Mouse (Mus musculus) forebrain, embryonic 16.5 days (tissue): ENCODE measurements around the gene Il20rb. TPM values are rescaled to one million over a fixed set of nuclear protein-coding genes. Genes with fewer than 3 reads are reported as not detected.

Experiments used
- ATAC-seq: fragments of 200-750 bp; cut with Nextera tagmentation; 2 replicates; pipeline ENCODE4 v1.8.0; 2017; ENCODE audit warnings: mild to moderate bottlenecking, moderate library complexity
- H3K27ac ChIP-seq: fragments of 300-500 bp; sonication (generic); 2 replicates; pipeline ENCODE4 v1.5.1; 2014; ENCODE audit warnings: low read length, control low read depth
- H3K27me3 ChIP-seq: fragments of 300-500 bp; sonication (generic); replicated peaks from 2 replicates; pipeline ENCODE4 v1.6.1; 2014; ENCODE audit warnings: low read length; ENCODE audit not compliant: control insufficient read depth, insufficient read depth
- H3K36me3 ChIP-seq: fragments of 300-500 bp; sonication (generic); 2 replicates; pipeline ENCODE4 v1.6.1; 2014; ENCODE audit not compliant: control insufficient read depth, insufficient read depth
- H3K4me1 ChIP-seq: fragments of 300-500 bp; sonication (generic); replicated peaks from 2 replicates; pipeline ENCODE4 v1.6.1; 2014; ENCODE audit warnings: low read length; ENCODE audit not compliant: control insufficient read depth, insufficient read depth
- H3K4me2 ChIP-seq: fragments of 300-500 bp; sonication (generic); 2 replicates; pipeline ENCODE4 v1.6.1; 2014; ENCODE audit warnings: mild to moderate bottlenecking, low read length, control low read depth
- H3K4me3 ChIP-seq: fragments of 300-500 bp; sonication (generic); replicated peaks from 2 replicates; pipeline ENCODE4 v1.5.1; 2014; ENCODE audit warnings: mild to moderate bottlenecking, low read length, control low read depth
- H3K9ac ChIP-seq: fragments of 300-500 bp; sonication (generic); replicated peaks from 2 replicates; pipeline ENCODE4 v1.6.1; 2014; ENCODE audit warnings: low read depth, low read length, control low read depth
- H3K9me3 ChIP-seq: fragments of 300-500 bp; sonication (generic); 2 replicates; pipeline ENCODE4 v1.6.1; 2016; ENCODE audit warnings: low read length; ENCODE audit not compliant: control insufficient read depth
- WGBS: fragments of 180-500 bp; shearing (Covaris S2); extraction: QIAGEN DNeasy Blood & Tissue Kit; methylation state at CpG from one replicate; pipeline ENCODE4 v1.1.7; 2014; 5-methylcytosine and 5-hydroxymethylcytosine counted together
- polyA plus RNA-seq: library from polyadenylated mRNA; unstranded; fragments of >200 nt; fragmentation: Nextera tagmentation; extraction: Ambion mirVana; gene quantifications from 2 replicates; pipeline ENCODE4 v1.2.1, GENCODE M21; 2015

Il20rb gene
- polyA plus RNA-seq, 1 experiment from 2014 or later: 0.53 TPM

- Histone ChIP-seq H3K4me3 (no peak overlapping the region), H3K9me3 (no peaks in the 10 kb centered on the region), H3K4me2 (no peak overlapping the region), H3K27ac (no peak overlapping the region), H3K9ac (no peak overlapping the region), H3K4me1 (peaks cover 15% of the 10 kb centered on the region), H3K36me3 (no peaks in the 10 kb centered on the region), H3K27me3 (no peaks in the 10 kb centered on the region)
- no peak for ATAC-seq
- WGBS: 94% methylated on average over 9 of the region's 9 CpGs
Measured at GRCm38 (mm10) chr9:100465988-100466387, 20.6 kb downstream of the Il20rb start.

GRCm38 (mm10) chr9:100465380-100465779, 21.2 kb downstream of the Il20rb start:
- no peak for ATAC-seq
- no peak overlapping the region for H3K4me2 ChIP-seq
- no peak overlapping the region for H3K4me3 ChIP-seq
- H3K4me1 ChIP-seq: peaks cover 12% of the 10 kb centered on the region
- H3K9me3 ChIP-seq: no peaks in the 10 kb centered on the region
- H3K27me3 ChIP-seq: no peaks in the 10 kb centered on the region
- H3K36me3 ChIP-seq: no peaks in the 10 kb centered on the region
- 97% methylated on average over 5 of the region's 5 CpGs for WGBS
- no peak overlapping the region for H3K27ac ChIP-seq
- no peak overlapping the region for H3K9ac ChIP-seq

GRCm38 (mm10) chr9:100463771-100464170, 22.8 kb downstream of the Il20rb start:
- Histone ChIP-seq H3K4me1 (peaks cover 12% of the 10 kb centered on the region), H3K36me3 (no peaks in the 10 kb centered on the region), H3K27me3 (no peaks in the 10 kb centered on the region), H3K9me3 (no peaks in the 10 kb centered on the region), H3K9ac (no peak overlapping the region), H3K27ac (no peak overlapping the region), H3K4me3 (no peak overlapping the region), H3K4me2 (no peak overlapping the region)
- WGBS: 93% methylated on average over 2 of the region's 2 CpGs
- no peak for ATAC-seq

- peaks cover 5% of the 10 kb centered on the region for H3K4me1 ChIP-seq
- no peak overlapping the region for H3K9ac ChIP-seq
- H3K4me2 ChIP-seq: no peak overlapping the region
- ATAC-seq: no peak
- 91% methylated on average over 4 of the region's 4 CpGs for WGBS
- no peaks in the 10 kb centered on the region for H3K9me3 ChIP-seq
- no peak overlapping the region for H3K4me3 ChIP-seq
- no peaks in the 10 kb centered on the region for H3K27me3 ChIP-seq
- no peaks in the 10 kb centered on the region for H3K36me3 ChIP-seq
- no peak overlapping the region for H3K27ac ChIP-seq
Measured at GRCm38 (mm10) chr9:100462098-100462497, 24.5 kb downstream of the Il20rb start.

- H3K4me2 ChIP-seq: no peak overlapping the region
- peak; percentile 69; the same call in 1 of the 2 replicates for ATAC-seq
- no peaks in the 10 kb centered on the region for H3K27me3 ChIP-seq
- peaks cover under 1% of the 10 kb centered on the region; the same call in 1 of the 2 replicates for H3K4me1 ChIP-seq
- 60% methylated on average over 9 of the region's 9 CpGs for WGBS
- no peaks in the 10 kb centered on the region for H3K9me3 ChIP-seq
- no peak overlapping the region for H3K27ac ChIP-seq
- H3K9ac ChIP-seq: no peak overlapping the region
- H3K4me3 ChIP-seq: no peak overlapping the region
- no peaks in the 10 kb centered on the region for H3K36me3 ChIP-seq
Measured at GRCm38 (mm10) chr9:100461671-100462070, 24.9 kb downstream of the Il20rb start.

GRCm38 (mm10) chr9:100460203-100460602, 26.4 kb downstream of the Il20rb start:
- ATAC-seq: no peak
- no peaks in the 10 kb centered on the region for H3K36me3 ChIP-seq

GRCm38 (mm10) chr9:100457971-100458681, 28.5 kb downstream of the Il20rb start:
- no peak for ATAC-seq
- Histone ChIP-seq H3K27me3 (no peaks in the 10 kb centered on the region), H3K4me3 (no peak overlapping the region), H3K4me1 (peaks cover 4% of the 10 kb centered on the region), H3K4me2 (no peak overlapping the region), H3K9ac (no peak overlapping the region), H3K27ac (no peak overlapping the region), H3K9me3 (no peaks in the 10 kb centered on the region), H3K36me3 (no peaks in the 10 kb centered on the region)
- WGBS: 91% methylated on average over 17 of the region's 17 CpGs

More at GRCm38 (mm10) chr9:100460203-100460602, 26.4 kb downstream of the Il20rb start:
- Histone ChIP-seq H3K4me3 (no peak overlapping the region), H3K27me3 (no peaks in the 10 kb centered on the region), H3K4me2 (no peak overlapping the region), H3K4me1 (no peaks in the 10 kb centered on the region), H3K27ac (no peak overlapping the region), H3K9me3 (no peaks in the 10 kb centered on the region), H3K9ac (no peak overlapping the region)
- 97% methylated on average over 9 of the region's 9 CpGs for WGBS

- Histone ChIP-seq H3K36me3 (no peaks in the 10 kb centered on the region), H3K4me3 (peak overlapping the region; percentile 21), H3K27ac (no peak overlapping the region), H3K9me3 (no peaks in the 10 kb centered on the region), H3K4me1 (peaks cover 4% of the 10 kb centered on the region), H3K9ac (no peak overlapping the region), H3K27me3 (no peaks in the 10 kb centered on the region), H3K4me2 (peak overlapping the region; percentile 45)
- ATAC-seq: no peak; the same call in 1 of the 2 replicates
- 13% methylated on average over 9 of the region's 9 CpGs for WGBS
Measured at GRCm38 (mm10) chr9:100454664-100454993, 32.0 kb downstream of the Il20rb start.

- peak; percentile 83 for ATAC-seq
- Histone ChIP-seq H3K4me2 (peak overlapping the region; percentile 45), H3K9ac (no peak overlapping the region), H3K27me3 (no peaks in the 10 kb centered on the region), H3K4me1 (peaks cover 4% of the 10 kb centered on the region), H3K4me3 (peak overlapping the region; percentile 21), H3K36me3 (no peaks in the 10 kb centered on the region), H3K27ac (no peak overlapping the region), H3K9me3 (no peaks in the 10 kb centered on the region)
- 8% methylated on average over 25 of the region's 25 CpGs for WGBS
Measured at GRCm38 (mm10) chr9:100453944-100454663, 32.5 kb downstream of the Il20rb start.
